Mouse (Mus musculus): ENCODE measurements around the gene Cks1brt. TPM values are rescaled to one million over a fixed set of nuclear protein-coding genes. Genes with fewer than 3 reads are reported as not detected.
"Not testable (repeated sequence)": the region's sequence is repeated elsewhere in the genome, so short reads cannot be mapped to it uniquely, and the experiment has no call there.

Gene Cks1brt
- not detected in 2 replicates for polyA plus RNA-seq (2015; fragmentation: Nextera tagmentation; extraction: Ambion mirVana)

GRCm38 (mm10) chr8:85151624-85152023, at the start of gene Cks1brt:
TSS of gene Cks1brt (plus strand) at chr8:85151924.
- H3K27ac ChIP-seq, result no peak within 1 kb of the TSS
- DNase-seq (ENCODE audit: low spot score) (no peak), ATAC-seq (replicated peaks; ENCODE audit: low FRiP score, low read depth) (no peak)
- no peak for TF ChIP-seq CTCF (IDR thresholded peaks at IDR 0.05; ENCODE audit: low read depth)
- no peak within 1 kb of the TSS for H3K4me2 ChIP-seq (ENCODE audit: low read length)
- WGBS, result 85% methylated on average over 3 of the region's 3 CpGs
- H3K9ac ChIP-seq (ENCODE audit: low read depth, low read length), result no peak within 1 kb of the TSS
- no peaks in the 10 kb centered on the region for H3K27me3 ChIP-seq (ENCODE audit: insufficient read depth, low read length)
- H3K4me1 ChIP-seq (replicated peaks; ENCODE audit: insufficient read depth, low read length), result no peaks in the 10 kb centered on the region
- H3K4me3 ChIP-seq (replicated peaks; ENCODE audit: low read depth, low read length), result no peak within 1 kb of the TSS
- H3K36me3 ChIP-seq (ENCODE audit: insufficient read depth, low read length), result no peaks in the 10 kb centered on the region
- peaks cover 15% of the 10 kb centered on the region; the same call in 1 of the 2 replicates for H3K9me3 ChIP-seq (replicated peaks; ENCODE audit: low read length)

- H3K9me3 ChIP-seq (replicated peaks; ENCODE audit: low read length), result no peaks in the 10 kb centered on the region
- H3K9ac ChIP-seq (ENCODE audit: low read depth, low read length), result no peak overlapping the region
- no peak overlapping the region for H3K27ac ChIP-seq
- no peak overlapping the region for H3K4me2 ChIP-seq (ENCODE audit: low read length)
- H3K4me1 ChIP-seq (replicated peaks; ENCODE audit: insufficient read depth, low read length), result no peaks in the 10 kb centered on the region
- H3K4me3 ChIP-seq (replicated peaks; ENCODE audit: low read depth, low read length), result no peak overlapping the region
- ATAC-seq (replicated peaks; ENCODE audit: low FRiP score, low read depth), result no peak
- no peaks in the 10 kb centered on the region for H3K27me3 ChIP-seq (ENCODE audit: insufficient read depth, low read length)
- TF ChIP-seq CTCF (IDR thresholded peaks at IDR 0.05; ENCODE audit: low read depth), result no peak
- no peak for DNase-seq (ENCODE audit: low spot score)
- H3K36me3 ChIP-seq (ENCODE audit: insufficient read depth, low read length), result peaks cover 19% of the 10 kb centered on the region
- 95% methylated on average over 10 of the region's 10 CpGs for WGBS
Measured at GRCm38 (mm10) chr8:85113241-85113640, 38.5 kb upstream of the Cks1brt start.

DNA sequence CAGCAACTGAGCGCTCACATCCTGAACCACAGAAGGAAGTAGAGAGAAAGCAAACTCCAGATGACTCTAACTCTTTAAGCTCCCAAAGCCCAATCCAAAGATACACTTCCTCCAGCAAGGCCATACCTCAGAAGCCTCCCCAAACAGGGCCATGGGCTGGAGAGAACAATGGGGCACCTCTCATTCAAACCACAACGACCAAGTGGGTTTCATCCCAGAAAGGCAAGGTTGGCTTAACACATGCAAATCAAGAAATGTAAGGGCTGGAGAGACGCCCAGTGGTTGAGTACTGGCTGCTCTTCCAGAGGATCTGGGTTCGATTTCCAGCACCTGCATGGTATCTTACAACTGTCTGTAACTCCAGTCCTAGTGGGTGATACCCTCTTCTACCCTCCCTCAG, 36.2 kb upstream of the Cks1brt start:
- 84% methylated on average over 4 of the region's 4 CpGs for WGBS
- ATAC-seq (replicated peaks; ENCODE audit: low FRiP score, low read depth) (no peak), DNase-seq (ENCODE audit: low spot score) (no peak)
- Histone ChIP-seq H3K9ac (ENCODE audit: low read depth, low read length) (no peak overlapping the region), H3K36me3 (ENCODE audit: insufficient read depth, low read length) (peaks cover 8% of the 10 kb centered on the region), H3K4me1 (replicated peaks; ENCODE audit: insufficient read depth, low read length) (no peaks in the 10 kb centered on the region), H3K4me3 (replicated peaks; ENCODE audit: low read depth, low read length) (no peak overlapping the region), H3K4me2 (ENCODE audit: low read length) (no peak overlapping the region), H3K9me3 (replicated peaks; ENCODE audit: low read length) (no peaks in the 10 kb centered on the region), H3K27me3 (ENCODE audit: insufficient read depth, low read length) (no peaks in the 10 kb centered on the region), H3K27ac (no peak overlapping the region)
- TF ChIP-seq CTCF (IDR thresholded peaks at IDR 0.05; ENCODE audit: low read depth), result no peak

DNA sequence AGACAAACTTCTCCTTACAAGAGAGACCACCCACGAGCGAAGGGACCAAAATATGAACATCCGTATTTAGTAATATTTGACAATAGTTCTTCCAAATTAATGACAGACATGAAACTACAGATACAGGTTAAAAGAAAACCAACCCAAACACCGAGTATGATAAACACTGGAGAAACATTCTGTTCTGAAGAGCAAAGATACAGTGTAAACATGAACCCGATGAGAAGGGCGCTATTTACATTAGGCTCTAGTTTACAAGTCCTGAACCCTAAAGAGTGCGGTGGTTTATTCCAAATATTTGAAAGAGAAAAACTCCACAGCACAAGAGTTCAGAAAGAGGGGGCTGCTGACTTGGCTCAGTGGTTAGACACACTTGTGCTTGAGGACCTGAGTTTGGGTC, 34.7 kb upstream of the Cks1brt start:
- Histone ChIP-seq H3K27me3 (ENCODE audit: insufficient read depth, low read length) (no peaks in the 10 kb centered on the region), H3K4me3 (replicated peaks; ENCODE audit: low read depth, low read length) (no peak overlapping the region), H3K4me2 (ENCODE audit: low read length) (no peak overlapping the region), H3K36me3 (ENCODE audit: insufficient read depth, low read length) (no peaks in the 10 kb centered on the region), H3K9me3 (replicated peaks; ENCODE audit: low read length) (no peaks in the 10 kb centered on the region), H3K4me1 (replicated peaks; ENCODE audit: insufficient read depth, low read length) (no peaks in the 10 kb centered on the region), H3K9ac (ENCODE audit: low read depth, low read length) (no peak overlapping the region), H3K27ac (no peak overlapping the region)
- DNase-seq (ENCODE audit: low spot score) (no peak), ATAC-seq (replicated peaks; ENCODE audit: low FRiP score, low read depth) (no peak)
- TF ChIP-seq CTCF (IDR thresholded peaks at IDR 0.05; ENCODE audit: low read depth), result no peak
- WGBS, result 88% methylated on average over 7 of the region's 7 CpGs

- Histone ChIP-seq H3K27ac (peak overlapping the region; percentile 77), H3K27me3 (ENCODE audit: insufficient read depth, low read length) (no peaks in the 10 kb centered on the region), H3K4me3 (replicated peaks; ENCODE audit: low read depth, low read length) (peak overlapping the region; percentile 65), H3K9ac (ENCODE audit: low read depth, low read length) (peak overlapping the region; percentile 73), H3K9me3 (replicated peaks; ENCODE audit: low read length) (no peaks in the 10 kb centered on the region), H3K4me2 (ENCODE audit: low read length) (peak overlapping the region; percentile 82), H3K4me1 (replicated peaks; ENCODE audit: insufficient read depth, low read length) (no peaks in the 10 kb centered on the region), H3K36me3 (ENCODE audit: insufficient read depth, low read length) (no peaks in the 10 kb centered on the region)
- TF ChIP-seq CTCF (IDR thresholded peaks at IDR 0.05; ENCODE audit: low read depth), result peak; percentile 59; the same call in 1 of the 2 replicates
- ATAC-seq (replicated peaks; ENCODE audit: low FRiP score, low read depth), result peak; percentile 92
- DNase-seq (ENCODE audit: low spot score), result peak; percentile 92
- WGBS, result 6% methylated on average over 37 of the region's 37 CpGs
Measured at GRCm38 (mm10) chr8:85119052-85119981, 32.4 kb upstream of the Cks1brt start.

DNA sequence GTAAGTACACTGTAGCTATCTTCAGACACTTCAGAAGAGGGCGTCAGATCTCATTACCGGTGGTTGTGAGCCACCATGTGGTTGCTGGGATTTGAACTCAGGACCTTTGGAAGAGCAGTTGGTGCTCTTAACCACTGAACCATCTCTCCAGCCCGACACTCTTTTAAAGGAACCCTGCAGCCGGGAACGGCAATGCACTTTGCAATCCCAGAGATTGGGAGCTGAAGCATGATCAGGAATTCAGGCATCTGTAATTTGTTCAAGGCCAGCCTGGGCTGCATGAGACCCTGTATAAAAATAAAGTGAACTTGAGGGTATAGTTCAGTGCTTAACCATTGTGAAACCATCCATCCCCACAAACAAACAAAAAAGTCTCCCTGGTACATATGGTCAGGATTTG, 31.5 kb upstream of the Cks1brt start:
- H3K4me1 ChIP-seq (replicated peaks; ENCODE audit: insufficient read depth, low read length); H3K9me3 ChIP-seq (replicated peaks; ENCODE audit: low read length); H3K9ac ChIP-seq (ENCODE audit: low read depth, low read length); H3K27ac ChIP-seq; H3K27me3 ChIP-seq (ENCODE audit: insufficient read depth, low read length); DNase-seq (ENCODE audit: low spot score); H3K36me3 ChIP-seq (ENCODE audit: insufficient read depth, low read length); H3K4me2 ChIP-seq (ENCODE audit: low read length); ATAC-seq (replicated peaks; ENCODE audit: low FRiP score, low read depth); H3K4me3 ChIP-seq (replicated peaks; ENCODE audit: low read depth, low read length): not testable (repeated sequence)
- 78% methylated on average over 5 of the region's 5 CpGs for WGBS
